Mouse (Mus musculus) neutrophil, adult 5-6 weeks (primary cell): ENCODE data around the gene Cldn34a. TPM values are rescaled to one million over a fixed set of nuclear protein-coding genes. Genes with fewer than 3 reads are reported as not detected.
"Not testable (repeated sequence)": the region's sequence is repeated elsewhere in the genome, so short reads cannot be mapped to it uniquely, and the experiment has no call there.

Experiments
- ATAC-seq: fragments of 151-379, 151-347 bp; 2 replicates; pipeline ENCODE4 v1.8.0; 2017; ENCODE audit warnings: mild to moderate bottlenecking, moderate TSS enrichment; ENCODE audit not compliant: insufficient number of reproducible peaks, poor library complexity, low FRiP score, severe bottlenecking; ENCODE audit errors: extremely low read depth
- total RNA-seq: library from RNA; stranded (forward); fragments of 200-1000 nt; gene quantifications from 2 replicates; pipeline ENCODE4 v1.2.3, GENCODE M21; 2017

Gene Cldn34a
- not detected in 2 replicates for total RNA-seq

DNA sequence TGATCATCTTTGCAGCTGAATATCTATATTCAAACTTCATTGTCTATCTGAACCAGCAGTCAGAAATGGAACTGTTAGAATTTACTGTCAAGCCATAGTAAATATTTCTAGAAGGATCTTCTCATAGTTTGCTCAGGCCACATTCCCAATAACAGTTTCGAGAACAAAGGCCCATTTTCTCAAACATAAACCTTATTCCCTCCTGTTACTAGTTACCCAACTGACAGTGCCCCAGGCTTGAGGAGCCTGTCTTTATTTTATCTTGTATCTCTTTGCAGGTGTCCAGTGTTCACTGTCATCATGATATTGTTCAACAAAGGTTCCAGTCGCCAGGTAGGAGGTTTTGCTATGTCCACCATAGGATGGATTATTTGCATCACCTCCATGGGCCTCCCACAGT, at the start of gene Cldn34a:
TSS of gene Cldn34a (plus strand) at position 301 of the 400 bp plus-strand sequence.
- no peak for ATAC-seq

DNA sequence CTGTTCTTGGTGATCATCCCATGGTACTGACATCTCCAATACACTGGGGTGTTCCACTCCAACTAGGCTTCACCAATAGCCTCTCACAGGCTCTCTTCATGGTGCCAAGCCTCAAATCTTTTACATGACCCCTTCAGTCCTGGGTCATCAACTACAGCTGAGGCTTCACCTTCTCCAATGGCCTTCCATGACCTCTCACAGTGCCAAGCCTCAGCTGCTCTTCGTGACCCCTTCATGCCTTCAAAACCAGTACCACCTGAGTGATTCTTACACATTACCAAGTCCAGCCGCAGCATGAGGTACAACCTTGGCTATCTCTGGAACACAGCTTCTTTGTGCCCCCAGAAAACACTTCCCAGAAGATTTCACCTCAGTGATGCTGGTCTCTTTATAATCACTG, 44.5 kb upstream of the Cldn34a start:
- ATAC-seq = not testable (repeated sequence)

DNA sequence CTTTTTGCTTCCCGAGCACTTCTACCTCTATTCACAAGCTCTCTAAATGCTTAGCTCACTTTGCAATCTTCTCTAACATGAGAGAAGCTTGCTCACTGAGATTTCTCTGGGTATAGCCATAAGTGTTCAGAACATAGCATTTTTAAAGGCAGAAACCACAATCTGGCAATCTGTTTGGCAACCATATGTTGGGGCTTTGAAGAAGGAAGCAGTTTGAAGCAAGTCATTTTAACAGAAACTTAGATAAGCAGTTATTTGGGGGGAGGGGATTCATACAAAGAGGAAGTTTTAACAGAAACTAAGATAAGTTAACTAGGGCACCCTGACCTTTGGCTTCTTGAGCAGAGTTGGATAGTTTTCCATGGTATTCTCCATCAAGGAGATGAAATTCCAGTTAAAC, 17.4 kb upstream of the Cldn34a start:
- ATAC-seq = no peak

DNA sequence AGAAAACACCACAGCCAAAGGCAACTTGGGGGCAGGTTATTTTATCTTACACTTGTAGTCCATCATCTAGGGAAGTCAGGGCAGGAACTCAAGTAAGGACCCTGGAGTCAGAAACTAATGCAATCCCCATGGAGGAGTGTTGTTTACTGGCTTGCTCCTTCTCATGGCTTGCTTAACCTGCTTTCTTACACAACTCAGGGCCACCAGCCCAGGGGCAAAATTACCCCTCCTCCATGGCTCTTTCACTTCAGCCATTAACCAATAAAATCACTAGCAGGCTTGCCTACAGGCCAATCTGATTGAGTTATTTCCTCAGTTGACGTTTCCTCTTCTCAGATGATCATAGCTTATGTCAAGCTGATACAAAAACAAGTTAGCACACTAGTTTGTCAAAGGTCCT, 15.0 kb upstream of the Cldn34a start:
- ATAC-seq = no peak

DNA sequence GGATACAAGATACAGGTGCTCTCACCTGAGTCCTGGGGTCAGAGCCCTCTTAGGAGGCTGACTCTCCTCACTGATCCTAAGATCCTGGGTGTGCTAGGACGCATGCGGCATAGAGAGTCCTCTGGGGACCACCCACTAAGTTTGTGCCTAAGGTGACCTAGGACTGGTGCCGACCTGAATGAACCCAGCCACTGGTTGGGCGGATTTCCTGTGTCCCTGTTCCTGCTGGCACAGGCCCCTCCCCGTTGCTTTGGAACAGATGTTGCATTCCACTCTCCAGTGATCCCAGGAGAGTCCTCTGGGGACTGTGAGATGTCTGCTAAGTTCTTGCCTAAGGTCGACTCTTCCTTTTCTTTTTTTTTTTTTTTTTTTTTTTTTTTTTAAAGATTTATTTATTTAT, 5.7 kb upstream of the Cldn34a start:
- ATAC-seq = no peak

Other genes with a start within 250 kb of the Cldn34a start
- 2.1 and 4.8 TPM in 2 replicates for gene Kantr, start 235.8 kb upstream of the Cldn34a start, total RNA-seq
- gene Tspyl2, start 220.9 kb upstream of the Cldn34a start, total RNA-seq = 39.7 and 45.9 TPM in 2 replicates
- not detected in 2 replicates for gene Gpr173, start 194.6 kb upstream of the Cldn34a start, total RNA-seq
- 0.12 TPM in 1 of 2 replicates, not detected in the other for gene Shroom2, start 206.1 kb downstream of the Cldn34a start, total RNA-seq
- not detected in 2 replicates for gene Gpr143, start 218.6 kb downstream of the Cldn34a start, total RNA-seq